Mouse (Mus musculus) liver, adult 2 months (tissue): ENCODE measurements around the gene B4galt1.

Source experiments
- CTCF ChIP-seq: fragments of 200-500 bp; IDR thresholded peaks from 2 replicates; pipeline ENCODE4 v1.5.1; 2011; ENCODE audit warnings: low read depth, low read length, control low read depth
- POLR2A ChIP-seq: fragments of 200-500 bp; IDR thresholded peaks from 2 replicates; pipeline ENCODE4 v1.6.1; 2011; ENCODE audit warnings: low read length, control low read depth; ENCODE audit not compliant: insufficient read depth; ENCODE audit errors: extremely low read depth

GRCm38 (mm10) chr4:40891206-40891605 is 37.4 kb upstream of the B4galt1 start:
- TF ChIP-seq CTCF = no peak
- no peak for TF ChIP-seq POLR2A
